Mouse (Mus musculus): Measurements from ENCODE around the gene Bhmt2.

The Bhmt2 gene

DNA sequence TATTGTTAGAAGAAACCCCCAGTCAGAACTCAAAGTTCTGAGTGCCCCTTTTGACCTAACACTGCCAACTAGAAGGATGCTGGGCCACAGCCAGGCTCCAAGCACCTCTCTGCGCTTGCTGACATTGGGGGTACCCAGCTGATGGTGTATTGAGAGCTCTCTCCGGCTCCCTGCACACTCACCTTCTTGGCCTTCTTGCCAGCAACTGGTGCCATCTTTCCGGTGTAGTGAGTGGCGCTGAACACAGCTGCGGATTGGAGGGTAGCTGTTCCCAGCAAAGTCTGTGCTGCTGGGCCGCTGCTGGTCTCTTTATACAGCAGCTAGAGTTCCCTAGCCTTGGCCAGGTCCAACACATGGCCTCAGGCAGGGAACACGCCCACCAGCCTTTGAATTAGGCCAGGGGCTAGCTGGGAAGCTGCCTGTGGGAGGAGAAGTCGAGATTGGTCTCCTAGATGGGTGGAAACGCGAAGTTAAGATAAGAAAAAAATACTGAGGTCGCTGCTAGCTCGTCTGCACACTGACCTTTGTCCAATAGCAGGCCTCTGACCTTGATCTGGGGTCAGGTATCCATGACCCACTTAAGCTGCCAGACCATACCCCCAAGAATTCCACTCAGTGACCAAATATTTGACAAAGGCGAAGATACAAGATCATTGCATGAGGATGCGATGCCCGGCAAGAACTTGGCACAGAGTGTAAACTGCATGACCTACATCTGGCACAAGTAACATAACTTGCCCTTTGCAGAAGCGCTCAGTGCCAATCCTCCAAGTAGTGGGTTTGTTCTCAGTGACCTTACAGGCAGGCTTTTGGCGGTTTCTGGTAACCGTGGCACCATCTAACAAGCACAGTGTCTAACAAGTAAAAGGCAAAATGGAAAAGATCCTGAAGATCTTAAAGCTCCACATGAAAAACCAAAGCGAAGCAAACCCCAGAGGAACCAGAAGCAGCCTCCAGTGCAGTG lies 36.5 kb downstream of the Bhmt2 start, which contains the start of gene Bhmt:
Bhmt (minus strand) TSS at position 680 of the 964 bp plus-strand sequence.
- DNase-seq (ENCODE audit: low spot score): no peak

DNA sequence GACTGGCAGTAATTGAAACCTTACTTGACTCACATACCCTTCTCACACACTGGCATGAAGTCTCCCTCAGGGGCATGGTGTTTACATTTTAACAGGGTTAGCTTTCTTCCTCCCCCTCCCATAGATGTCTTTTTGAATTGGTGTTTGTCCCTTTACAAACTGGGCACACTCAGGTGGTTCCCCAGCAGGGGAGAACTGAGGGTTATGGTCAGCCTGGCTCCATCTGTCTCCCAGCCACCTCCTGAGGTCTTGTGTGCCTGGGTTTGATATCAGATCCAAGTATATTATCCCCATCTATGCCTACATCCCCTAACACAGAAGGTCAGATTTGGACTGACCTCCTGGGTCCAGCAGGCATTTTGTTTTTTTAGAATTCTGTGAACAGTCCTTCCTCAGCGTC lies 37.5 kb downstream of the Bhmt2 start:
- DNase-seq (ENCODE audit: low spot score): no peak

DNA sequence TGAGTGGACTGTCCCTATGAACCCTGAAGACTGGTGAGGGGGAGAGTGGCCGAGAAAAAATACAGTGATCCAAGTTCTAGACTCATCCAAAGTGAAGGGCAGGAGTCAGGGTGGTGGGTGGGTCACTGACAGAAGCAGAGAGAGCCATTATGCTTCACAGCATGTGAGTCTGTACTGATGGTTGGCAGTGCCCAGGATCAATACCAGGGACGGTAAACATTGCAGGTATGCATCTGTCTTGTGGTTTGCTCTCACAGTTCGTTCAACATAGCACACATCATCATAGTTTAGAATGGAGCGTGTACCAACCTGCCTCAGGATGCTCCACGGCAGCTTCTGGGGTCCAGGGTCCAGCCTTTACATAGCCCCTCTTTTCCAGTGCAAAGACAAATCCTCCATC lies 41.2 kb downstream of the Bhmt2 start:
- DNase-seq (ENCODE audit: low spot score): no peak

DNA sequence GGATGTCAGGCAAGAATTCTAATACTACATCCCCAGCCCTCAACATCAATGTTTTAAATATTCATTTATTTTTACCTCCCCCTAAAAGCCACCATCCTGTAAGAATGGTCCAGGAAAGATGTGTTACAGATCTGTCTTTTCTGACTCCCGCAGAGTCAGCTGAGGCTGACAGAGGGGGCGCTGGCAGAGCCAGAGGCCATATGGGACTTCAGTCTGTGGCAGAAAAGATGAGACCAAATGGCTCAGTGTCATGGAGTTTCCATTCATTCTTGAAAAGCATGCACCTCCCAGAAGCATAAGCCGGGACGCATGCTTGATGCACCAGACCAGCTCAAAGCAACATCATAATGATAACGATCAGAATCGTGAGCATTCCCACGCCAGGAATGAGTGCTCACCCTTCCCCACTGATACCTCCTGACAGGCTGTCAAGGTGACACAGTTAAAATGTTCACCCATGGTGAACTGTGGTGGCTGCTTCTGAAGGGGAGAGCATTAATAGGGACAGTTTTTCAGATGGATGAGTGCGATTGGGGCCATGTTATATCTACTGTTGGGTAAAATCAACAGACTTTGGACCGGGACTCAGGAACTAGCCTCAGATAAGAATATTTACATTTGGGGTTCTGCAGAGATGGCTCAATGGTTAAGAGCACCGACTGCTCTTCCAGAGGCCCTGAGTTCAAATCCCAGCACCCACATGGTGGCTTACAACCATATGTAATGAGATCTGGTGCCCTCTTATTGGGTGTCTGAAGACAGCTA lies 43.0 kb downstream of the Bhmt2 start:
- DNase-seq (ENCODE audit: low spot score): no peak

DNA sequence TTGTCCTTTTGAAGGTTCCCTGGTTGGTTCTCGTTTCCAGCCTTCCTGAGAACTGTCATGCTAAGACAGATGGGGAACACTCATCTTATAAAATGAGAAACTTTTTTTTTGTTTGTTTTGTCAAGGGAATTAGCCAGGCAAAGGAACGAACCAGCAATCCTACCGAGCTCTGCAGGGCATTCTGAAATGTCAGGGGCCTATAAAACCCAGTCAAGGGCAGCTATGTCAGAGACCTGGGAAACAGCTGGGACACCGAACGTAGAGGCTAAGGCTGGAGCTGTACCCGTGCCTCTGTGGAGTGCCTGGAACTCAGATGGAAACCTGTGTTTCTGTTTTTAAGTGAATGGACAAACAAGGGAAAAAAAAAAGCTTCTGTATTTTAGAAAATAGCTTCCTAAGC lies 45.2 kb downstream of the Bhmt2 start:
- no peak for DNase-seq (ENCODE audit: low spot score)

DNA sequence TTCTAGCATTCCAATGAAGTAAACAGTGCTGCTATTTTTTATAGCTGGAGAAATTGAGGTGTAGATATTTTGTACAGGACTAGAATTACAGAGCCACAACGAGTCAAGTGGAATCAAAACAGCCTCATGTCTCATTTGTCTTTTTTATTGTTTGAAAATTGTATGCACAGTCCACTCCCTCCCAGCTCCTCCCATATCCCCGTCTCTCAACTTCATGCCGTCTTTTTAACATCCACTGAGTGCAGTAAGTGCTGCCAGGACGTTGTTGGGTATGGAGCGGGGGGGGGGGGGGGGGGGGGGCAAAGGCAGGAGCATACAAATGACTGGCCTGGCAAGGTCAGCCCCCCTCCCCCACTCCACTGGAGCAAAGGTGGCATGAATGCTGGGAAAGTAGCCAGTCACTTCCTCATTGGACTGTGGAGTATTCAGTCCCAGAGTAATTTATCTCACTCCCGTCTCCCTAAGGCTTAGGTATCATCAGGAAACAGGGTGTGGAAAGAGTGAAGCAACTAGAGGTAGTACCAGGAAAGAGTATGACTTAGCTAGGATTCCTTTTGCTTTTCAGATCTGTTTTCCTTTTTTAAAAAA lies 59.6 kb downstream of the Bhmt2 start:
- no peak for DNase-seq (ENCODE audit: low spot score)

DNA sequence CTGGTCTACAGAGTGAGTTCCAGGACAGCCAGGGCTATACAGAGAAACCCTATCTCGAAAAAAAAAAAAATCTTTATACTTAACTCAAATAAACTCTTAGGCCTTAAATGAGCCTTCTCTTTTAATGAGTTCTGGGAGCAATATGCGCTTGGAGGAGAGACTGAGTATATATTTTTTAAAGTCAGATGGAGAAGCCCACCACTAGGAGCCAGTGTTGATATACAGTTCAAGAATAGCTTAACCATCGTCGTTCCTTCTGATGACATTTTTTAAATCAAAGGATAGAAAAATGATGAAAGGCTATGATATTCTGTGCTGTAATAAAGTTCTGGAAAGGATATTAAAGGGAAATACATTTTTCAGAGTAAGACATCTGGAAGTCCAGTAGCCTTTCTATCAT lies 60.3 kb downstream of the Bhmt2 start:
- DNase-seq (ENCODE audit: low spot score): no peak

DNA sequence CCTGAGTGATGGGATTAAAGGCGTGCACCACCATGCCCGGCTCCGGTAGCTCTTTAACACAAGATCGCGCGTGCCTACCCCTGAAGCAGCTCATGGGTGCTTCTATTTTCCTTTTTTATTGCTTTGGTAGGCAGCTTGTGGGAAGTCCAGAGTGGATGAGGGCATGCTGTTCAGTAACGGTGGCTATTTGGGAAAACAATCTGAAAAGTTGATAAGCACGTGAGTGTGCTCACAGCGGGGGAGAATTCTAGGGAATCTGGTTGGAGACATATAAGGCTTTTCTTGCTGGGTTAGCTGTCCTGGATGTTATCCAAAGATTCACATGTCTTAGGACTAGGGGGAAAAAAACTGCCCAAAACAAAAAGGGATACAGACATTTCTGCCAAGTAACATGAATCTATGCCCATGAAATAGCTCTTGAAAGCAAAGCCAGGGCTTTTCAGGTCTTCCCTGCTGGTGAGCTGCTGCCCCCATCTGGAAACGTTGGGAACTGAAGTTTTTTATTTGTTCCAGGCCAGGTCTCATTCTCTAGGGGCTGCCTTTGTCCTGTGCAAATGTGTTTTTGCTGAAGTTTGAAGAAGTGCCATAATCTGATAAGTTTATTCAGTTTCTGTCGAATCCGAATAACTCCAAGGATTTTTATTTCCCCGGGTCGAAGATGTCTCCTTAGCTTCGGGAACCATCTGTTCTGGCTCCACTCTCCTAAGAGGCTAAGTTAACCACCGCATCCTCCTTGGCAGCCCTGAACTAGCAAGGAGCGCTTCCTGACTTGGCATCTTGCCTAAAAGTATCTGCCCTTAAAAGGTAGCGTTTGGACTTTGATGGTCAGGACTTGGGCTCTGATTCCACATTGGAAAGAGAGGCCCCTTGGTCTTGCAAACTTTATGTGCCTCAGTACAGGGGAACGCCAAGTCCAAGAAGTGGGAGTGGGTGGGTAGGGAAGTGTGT lies 61.2 kb downstream of the Bhmt2 start:
- DNase-seq (ENCODE audit: low spot score): peak; percentile 53

DNA sequence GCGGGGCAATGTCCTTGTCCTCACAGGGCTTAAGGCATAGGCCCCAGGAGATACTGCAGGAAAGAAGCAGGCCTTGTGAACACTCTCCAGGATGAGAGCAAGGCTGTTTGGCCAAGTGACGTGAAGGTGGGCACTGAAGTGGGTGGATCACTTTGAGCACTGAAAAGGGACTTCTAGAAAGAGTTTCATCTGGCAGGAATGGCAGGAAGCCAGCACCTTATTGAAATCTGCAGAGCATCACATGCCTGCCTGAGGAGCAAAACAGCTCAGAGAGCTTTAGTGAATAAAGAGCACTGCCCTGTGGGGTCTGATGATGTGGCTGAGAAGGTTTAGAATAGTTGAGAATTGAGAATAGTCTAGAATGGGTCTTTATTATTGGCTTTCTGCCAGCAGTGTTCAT lies 65.6 kb downstream of the Bhmt2 start:
- DNase-seq (ENCODE audit: low spot score): no peak

DNA sequence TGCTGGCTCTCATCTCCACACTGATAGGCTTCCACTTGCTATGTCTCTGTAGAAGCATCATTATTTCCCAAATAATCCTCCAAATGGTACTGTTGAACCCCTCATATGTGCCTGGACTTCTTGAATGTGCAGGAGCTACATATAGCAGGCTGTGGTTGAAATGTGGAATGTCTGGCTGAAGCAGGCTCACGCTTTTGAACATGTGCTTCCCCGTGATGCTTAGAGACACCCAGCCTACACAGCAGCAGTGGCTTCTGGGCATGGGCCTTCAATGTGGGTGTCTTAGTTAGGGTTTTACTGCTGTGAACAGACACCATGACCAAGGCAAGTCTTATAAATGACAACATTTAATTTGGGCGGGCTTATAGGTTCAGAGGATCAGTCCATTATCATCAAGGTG lies 66.4 kb downstream of the Bhmt2 start:
- DNase-seq (ENCODE audit: low spot score): no peak

DNA sequence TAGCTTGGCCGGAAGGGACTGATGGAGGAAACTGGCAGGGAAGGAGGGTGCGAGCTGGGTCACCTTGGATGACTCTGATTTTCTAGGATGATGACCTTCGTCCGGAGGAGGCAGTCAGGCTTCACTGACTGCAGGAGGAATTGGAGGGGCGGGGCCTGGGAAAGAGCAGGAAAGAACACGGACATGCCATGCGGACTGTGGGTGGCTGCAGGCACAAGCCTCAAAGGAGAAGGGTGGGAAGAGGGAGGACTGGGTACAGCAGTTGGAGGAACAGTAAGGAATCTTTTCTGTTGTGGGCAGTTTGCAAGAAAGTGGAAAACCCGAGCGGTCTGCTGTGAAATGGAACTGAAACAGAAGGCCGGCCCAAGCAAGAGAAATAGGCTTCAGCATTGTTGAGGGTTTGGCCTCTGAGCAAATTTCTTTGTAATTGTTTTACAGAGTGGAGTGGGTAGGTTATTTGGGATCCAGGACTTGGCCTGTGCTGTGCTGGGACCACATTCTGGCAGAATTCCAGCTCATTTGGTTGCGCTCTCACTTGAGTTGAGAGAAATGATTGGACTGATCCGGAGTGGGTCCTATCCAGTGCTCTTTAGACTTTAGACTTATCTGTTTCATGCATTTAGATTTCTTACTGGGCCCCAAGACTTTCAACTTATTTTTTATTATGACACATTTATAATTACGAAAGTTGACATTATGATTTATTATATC lies 67.1 kb downstream of the Bhmt2 start:
- no peak for DNase-seq (ENCODE audit: low spot score)
